Mouse (Mus musculus): ENCODE measurements around the gene Schip1.
A peak's percentile ranks its signal among the peaks of the same experiment; 100 is the strongest.

The Schip1 gene

GRCm38 (mm10) chr3:68483517-68483916, 418.9 kb downstream of the Schip1 start:
- no peak for DNase-seq

DNA sequence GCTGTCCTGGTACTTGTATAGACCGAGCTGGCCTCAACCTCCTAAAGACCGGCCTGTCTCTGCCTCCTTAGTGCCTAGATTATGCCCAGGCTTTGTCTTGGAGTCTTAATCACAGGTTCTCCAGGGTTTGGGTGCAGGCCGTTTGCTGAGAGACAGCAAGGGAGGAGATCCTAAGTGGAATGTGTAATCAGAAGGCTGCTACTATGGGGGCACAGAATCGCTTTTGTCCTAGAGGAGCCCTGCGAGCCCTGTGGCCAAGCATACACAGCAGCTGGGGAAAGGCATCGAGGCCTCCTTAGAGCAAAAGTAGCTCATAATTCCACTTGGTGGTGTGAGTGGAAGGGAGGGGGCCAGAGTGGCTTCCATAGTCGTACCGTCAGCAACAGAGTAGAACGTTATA, 419.4 kb downstream of the Schip1 start:
- no peak for DNase-seq

DNA sequence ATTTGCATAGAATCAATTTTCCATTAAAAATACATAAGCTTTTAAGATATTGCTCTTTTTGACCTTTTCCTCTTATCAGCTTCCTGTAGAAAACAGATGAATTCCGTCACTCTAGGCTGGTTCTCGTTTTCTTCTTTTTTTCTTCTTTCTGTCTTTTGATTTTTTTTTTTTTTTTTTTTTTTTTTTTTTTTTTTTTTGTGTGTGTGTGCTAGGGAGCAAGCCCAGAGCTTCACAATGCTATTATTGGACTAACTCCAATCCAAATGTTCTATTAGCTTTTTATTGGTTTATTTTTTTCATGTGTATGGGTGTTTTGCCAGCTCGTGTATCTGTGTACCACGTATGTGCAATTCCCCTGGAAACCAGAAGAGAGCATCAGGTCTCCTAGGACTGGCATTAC, 420.0 kb downstream of the Schip1 start:
- no peak for DNase-seq

DNA sequence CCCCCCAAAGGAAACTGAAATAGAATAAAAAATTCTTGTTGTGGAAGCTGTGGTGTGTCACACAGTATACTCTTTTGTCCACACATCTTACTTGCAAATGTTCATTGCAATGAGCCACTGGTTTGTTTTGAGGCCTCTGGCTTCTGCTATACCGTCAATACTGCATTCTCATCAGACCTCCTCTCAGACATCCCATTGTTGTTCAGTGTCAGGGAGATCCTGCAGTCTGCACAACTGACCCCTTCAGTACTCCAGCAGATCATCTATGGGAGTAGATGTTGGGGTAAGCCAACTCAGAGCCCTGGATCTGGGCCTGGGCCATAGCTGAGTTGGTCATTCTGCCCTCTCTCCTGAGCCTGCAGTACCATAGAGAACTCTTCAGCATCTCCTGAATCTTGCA, 423.0 kb downstream of the Schip1 start:
- no peak for DNase-seq

GRCm38 (mm10) chr3:68488316-68488715, 423.7 kb downstream of the Schip1 start:
- DNase-seq: no peak

GRCm38 (mm10) chr3:68491516-68491915, 426.9 kb downstream of the Schip1 start:
- no peak for DNase-seq

DNA sequence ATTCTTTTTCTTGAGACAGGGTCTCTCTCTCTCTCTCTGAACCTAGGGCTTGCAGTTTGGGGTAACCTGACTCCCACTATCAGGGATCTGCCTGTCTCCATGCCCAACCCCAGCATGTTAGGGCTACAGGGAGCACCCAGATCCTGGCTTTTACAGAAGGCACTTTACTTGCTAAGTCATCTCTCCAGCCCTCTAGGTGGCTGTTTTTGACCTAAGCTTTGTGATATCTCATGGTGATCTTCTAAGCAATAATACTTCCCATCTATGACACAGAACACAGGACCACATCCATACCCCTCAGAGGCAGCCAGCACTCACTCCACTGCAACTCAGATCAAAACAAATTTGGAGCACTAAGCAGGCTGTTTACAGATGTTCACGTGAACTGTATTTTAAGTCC, 427.5 kb downstream of the Schip1 start:
- DNase-seq: no peak

DNA sequence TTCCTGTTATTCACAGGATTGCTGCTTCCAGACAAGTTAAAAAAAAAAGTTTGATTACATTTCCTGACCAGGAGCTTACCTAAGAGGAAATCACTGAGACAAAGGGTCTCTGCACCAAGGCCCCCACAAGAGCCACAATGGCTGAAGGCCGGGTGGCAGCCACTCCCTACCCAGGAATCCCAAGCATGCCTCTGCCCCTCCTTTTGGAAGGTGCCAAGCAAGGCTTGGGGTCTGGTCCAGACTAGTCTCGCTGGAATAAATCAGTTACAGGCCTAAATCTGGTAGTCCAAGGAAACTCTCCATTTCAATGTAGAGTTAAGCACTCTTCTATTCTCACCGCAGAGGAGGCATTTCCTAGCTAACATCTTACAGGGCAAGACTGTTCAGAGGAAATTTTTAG, 427.9 kb downstream of the Schip1 start:
- DNase-seq: no peak

- DNase-seq: no peak
Observed at GRCm38 (mm10) chr3:68493170-68493585, 428.6 kb downstream of the Schip1 start.

- DNase-seq: peak; percentile 72 to 76
Observed at GRCm38 (mm10) chr3:68493586-68494295, 429.1 kb downstream of the Schip1 start.

DNA sequence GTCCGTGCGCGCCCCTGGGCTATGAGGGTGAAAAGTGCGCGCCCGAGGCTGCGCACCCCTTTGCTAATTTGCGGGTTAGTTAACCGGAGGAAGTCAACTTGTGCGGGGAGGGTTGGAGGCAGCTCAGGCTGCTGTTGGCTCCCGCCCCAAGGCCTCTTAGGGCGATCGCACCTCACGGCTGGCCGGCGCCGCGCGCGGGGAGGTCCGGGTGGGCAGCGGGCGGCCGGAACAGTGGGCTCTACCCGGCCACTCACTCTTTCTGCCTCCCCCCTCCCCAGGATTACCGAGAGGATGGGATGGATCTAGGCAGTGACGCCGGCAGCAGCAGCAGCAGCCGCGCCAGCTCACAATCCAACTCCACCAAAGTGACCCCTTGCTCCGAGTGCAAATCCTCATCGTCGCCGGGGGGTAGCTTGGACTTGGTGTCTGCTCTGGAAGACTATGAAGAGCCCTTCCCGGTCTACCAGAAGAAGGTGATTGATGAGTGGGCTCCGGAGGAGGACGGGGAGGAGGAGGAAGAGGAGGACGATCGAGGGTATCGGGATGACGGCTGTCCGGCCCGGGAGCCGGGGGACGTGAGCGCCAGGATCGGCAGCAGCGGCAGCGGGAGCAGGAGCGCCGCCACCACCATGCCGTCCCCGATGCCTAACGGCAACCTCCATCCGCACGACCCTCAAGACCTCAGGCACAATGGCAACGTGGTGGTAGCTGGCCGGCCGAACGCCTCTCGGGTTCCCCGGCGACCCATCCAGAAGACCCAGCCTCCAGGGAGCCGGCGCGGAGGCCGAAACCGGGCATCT, 429.9 kb downstream of the Schip1 start:
- DNase-seq: peak; percentile 45 to 48

DNA sequence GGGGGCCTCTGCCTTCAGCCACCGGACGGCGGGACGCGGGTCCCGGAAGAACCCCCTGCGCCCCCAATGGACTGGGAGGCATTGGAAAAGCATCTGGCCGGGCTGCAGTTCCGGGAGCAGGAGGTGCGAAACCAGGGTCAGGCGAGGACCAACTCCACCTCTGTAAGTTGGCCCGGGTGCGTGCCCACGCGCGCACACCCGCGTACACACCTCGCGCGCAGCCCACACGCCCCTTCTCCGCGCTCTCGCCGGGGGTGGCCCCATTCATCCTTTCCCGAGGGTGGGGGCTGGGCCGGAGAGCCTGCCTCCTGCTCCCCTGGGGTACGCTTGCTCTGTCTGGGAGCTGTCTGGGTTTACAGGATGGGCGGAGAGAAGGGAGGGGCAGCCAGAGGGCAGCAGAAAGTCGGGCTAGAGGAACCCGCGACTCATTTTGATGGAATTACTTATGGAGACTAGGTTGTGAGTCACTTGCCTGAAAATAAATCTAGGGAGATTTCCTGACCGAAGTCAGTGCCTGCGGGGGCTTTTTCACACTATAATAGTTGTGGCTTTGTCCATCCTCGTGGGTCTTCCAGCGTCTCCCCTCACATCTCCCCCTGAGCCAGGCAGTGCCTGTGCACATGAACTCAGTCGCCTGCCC, 430.6 kb downstream of the Schip1 start:
- DNase-seq: peak; percentile 43 to 50

DNA sequence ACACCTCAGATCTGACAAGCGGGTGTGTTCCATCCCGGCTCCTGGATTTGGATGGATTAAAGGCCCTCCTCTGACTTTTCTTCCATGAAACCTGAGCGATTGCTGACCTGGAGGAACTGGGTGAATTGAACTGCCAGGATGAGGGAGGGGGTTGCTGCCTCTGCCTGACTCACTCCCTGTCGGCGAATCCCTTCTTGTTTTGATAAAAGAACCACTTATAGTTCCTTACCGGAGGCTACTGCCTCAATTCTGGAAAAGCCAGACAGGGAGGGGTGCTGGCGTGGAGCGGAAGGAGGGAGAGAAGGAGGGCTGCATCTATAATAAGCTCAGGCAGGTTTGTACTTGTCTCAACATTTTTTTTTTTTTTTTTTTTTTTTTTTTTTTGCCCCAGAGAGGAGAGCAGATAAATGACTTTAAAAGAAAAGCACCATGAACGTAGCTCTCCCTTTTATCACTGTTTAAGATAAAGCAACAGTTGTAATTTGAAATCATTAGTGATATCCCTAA, 431.2 kb downstream of the Schip1 start:
- DNase-seq: peak in 1 of 2 experiments; percentile 21

DNA sequence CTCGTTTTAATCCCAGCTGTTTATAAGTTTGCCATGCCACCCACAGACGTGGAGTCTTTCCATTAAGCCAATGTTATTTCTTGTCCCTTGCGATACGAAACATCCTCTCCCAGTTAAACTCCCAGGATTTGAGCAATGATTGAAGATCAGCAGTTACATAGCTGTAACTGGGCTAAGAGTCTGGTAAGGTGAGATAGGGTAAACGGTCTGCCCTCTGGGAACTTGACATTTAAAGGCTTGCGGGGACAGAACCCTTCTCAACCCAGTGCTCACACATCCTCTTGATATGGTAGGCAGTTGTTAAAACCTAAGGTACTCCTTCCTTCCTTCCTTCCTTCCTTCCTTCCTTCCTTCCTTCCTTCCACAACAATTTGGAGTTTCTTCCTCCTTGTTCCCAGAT, 431.9 kb downstream of the Schip1 start:
- DNase-seq: no peak

DNA sequence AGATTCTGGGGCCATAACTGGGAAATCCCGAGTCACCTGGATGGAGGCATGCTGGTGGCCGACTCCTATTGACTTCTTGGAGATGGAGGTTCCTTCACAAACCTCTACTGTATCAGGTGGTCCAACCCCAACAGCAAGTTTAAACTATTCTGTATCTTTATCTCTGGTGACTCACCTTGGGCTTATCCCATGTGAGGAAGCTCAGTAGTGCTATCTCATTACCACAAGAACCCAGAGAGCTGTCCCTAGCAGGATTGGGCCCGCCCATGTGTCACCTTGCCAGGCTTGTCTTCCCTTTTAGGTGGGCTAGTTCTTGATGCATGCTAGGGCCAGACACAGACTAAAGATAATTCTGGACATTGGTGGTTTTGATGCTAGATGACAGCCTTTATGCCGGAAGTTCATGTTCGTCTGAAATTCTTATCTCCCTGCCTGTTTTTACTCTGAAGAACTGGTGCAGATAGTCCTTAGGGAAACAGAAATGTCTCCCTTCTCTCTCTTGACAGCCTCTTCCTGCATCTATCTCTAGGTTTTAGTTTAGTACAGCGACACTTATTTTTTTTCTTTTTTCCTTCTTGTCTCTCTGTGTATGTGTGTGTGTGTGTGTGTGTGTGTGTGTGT, 435.0 kb downstream of the Schip1 start:
- DNase-seq: no peak

DNA sequence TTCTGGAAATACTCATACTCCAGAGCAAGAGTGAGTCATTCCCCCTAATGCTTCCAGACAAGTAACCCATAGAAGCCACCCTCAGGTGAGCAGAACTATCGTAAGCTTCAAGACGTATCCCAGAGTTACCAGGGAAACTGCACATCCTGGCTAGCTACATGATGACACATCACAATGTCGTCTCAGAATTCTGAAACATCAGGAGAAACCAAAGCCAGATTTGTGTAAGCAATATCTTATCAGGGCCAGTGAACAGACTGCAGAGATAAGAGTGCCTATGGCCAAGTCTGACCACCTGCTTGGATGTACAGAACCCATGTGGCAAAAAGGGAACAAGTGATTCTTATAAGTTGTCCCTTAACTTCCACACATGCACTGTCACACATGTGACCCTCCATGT, 440.2 kb downstream of the Schip1 start:
- DNase-seq: no peak

DNA sequence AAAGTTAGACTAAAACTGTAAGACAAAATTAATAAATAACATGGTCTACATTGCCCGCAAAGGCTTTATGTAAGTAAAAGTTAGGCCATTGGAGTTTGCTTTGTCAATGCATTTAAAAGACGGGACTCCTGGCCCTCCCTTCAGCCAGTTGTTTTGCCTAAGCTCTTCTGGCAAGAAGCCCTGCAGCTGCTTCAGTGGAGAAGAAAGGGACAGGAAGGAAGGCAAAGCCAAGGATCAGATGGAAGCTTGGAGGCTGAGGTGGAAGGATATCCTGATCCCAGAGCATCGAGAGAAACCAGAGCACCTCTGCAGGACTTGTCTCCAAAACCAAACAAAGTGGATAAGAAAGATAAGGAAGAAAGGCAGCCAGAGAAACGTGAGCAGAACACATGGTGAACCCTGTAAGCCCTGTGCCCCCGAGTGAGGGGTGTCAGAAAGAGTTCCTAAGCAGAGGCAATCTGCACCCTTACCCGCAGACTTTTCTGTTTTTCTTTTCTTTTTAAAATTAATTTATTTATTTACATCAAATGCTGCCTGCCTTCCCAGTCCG, 442.2 kb downstream of the Schip1 start:
- DNase-seq: no peak

- DNase-seq: peak; percentile 72 to 82
Observed at GRCm38 (mm10) chr3:68508629-68509028, 444.0 kb downstream of the Schip1 start.

DNA sequence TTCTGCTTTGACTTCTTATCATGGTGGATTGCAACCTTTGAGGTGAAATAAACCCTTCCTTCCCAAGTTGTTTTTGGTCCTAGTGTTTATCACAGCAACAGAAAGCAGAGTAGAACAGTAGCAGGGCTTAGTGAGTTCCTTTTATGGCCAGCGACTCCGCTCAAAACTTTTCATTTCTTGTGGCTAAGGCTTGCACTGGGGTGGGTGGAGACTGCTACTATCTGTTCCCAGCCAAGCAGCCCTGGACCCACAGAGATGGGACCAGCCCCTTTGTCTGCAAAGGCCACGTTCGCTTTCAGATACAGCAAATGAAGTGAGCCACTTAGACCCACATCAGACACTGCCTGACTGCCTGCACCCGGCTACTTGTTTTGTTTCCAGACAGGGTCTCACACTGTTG, 446.3 kb downstream of the Schip1 start:
- no peak for DNase-seq

- no peak for DNase-seq
Observed at GRCm38 (mm10) chr3:68511744-68512143, 447.1 kb downstream of the Schip1 start.

DNA sequence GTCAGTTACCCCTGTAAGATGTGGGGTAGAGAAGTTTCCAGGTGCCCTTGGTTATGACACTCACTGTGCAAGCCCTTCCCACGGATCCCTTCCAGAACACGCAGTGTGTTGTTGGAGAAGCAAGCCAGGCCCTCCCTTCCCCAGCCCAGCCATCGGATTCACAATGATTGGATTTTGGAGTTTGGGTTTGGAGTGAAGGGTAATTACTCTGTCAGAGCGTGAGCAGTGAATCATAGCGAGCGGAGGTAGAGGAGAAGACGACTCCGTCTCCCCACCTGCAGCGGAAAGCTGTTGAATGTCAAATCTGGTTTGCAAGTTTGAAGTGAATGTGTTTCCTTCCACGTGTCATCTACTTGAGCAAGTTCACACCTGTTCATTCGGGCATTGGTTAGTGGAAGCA, 447.7 kb downstream of the Schip1 start:
- no peak for DNase-seq

GRCm38 (mm10) chr3:68513340-68514119, 448.9 kb downstream of the Schip1 start:
- no peak for DNase-seq
